Mouse (Mus musculus): ENCODE results near the gene Adgrf3.

Adgrf3 gene

GRCm38 (mm10) chr5:30146526-30146925 lies 59.0 kb downstream of the Adgrf3 start:
- DNase-seq: no peak
